Mouse (Mus musculus): Measurements from ENCODE around the gene Ear2. TPM values are rescaled to one million over a fixed set of nuclear protein-coding genes. Genes with fewer than 3 reads are reported as not detected.
"Not testable (repeated sequence)": the region's sequence is repeated elsewhere in the genome, so short reads cannot be mapped to it uniquely, and the experiment has no call there.

The Ear2 gene
- polyA plus RNA-seq (2011; ENCODE audit: insufficient read depth, insufficient read length, low replicate concordance, missing spikeins): 13.7 and 37.7 TPM in 2 replicates

GRCm38 (mm10) chr14:44102354-44102753, at the start of gene Ear2:
TSS of gene Ear2 (plus strand) at chr14:44102654.
- 60% methylated on average over 2 of the region's 2 CpGs for WGBS
- not testable (repeated sequence) for H3K27ac ChIP-seq (ENCODE audit: control insufficient read depth, insufficient read depth, low read depth, low read length, poor library complexity); H3K4me1 ChIP-seq (ENCODE audit: control insufficient read depth, insufficient read depth, low read length)
- peak within 1 kb of the TSS; percentile 27 for H3K4me3 ChIP-seq (replicated peaks; ENCODE audit: control insufficient read depth, low read depth, low read length)

- WGBS: 58% methylated on average over 1 of the region's 1 CpGs
- H3K4me3 ChIP-seq (replicated peaks; ENCODE audit: control insufficient read depth, low read depth, low read length); H3K27ac ChIP-seq (ENCODE audit: control insufficient read depth, insufficient read depth, low read depth, low read length, poor library complexity); H3K4me1 ChIP-seq (ENCODE audit: control insufficient read depth, insufficient read depth, low read length): not testable (repeated sequence)
These were observed 34.6 kb upstream of the Ear2 start for GRCm38 (mm10) chr14:44067879-44068278.

DNA sequence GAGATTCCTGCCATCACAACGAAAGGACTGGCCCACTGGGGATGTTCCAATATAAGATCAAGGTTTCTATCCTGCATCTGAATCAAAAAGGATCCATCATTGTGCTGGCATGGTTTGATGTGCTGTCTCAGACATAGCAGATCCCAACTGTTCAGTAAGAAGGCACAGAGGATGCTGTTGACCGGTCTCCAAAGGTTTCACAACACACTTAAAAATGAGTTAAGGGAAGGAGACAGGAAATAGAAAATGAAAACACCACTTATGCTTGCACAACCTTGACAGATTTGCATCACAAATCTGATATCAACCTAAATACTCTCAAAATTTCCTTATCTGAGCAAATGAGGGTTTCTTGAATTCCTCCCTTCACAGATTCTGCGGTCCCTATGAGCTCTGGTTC, 31.9 kb upstream of the Ear2 start:
- not testable (repeated sequence) for H3K27ac ChIP-seq (ENCODE audit: control insufficient read depth, insufficient read depth, low read depth, low read length, poor library complexity)

DNA sequence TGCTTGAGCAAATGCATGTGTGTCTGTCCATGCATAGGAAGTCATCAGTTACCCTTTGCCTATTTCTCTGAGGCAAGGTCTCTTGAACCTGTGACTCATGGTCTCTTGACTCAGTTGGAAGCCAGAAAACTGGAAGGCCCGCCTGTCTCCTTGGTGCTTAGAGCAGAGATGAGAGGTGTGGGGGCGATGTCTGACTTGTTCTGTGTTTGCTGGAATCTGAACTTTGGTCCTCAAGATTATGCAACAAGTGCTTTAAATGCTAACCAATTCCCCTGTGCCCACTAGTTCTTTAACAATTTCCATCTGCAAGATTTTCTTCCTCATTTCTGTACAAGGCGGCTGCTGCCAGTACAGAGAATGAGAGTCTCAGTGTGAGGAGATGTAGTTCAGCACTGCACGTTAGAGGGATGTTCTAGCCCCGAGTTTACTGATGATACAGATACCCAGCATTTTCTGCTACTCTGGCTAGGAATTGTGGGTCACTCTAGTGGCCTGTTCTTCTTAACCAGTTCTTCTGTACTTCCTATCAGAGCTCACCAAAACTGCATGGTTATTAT, 24.6 kb upstream of the Ear2 start:
- 29% methylated on average over 5 of the region's 5 CpGs for WGBS
- not testable (repeated sequence) for H3K27ac ChIP-seq (ENCODE audit: control insufficient read depth, insufficient read depth, low read depth, low read length, poor library complexity); H3K4me1 ChIP-seq (ENCODE audit: control insufficient read depth, insufficient read depth, low read length); H3K4me3 ChIP-seq (replicated peaks; ENCODE audit: control insufficient read depth, low read depth, low read length)

More for the DNA sequence above, 31.9 kb upstream of the Ear2 start:
- 76% methylated on average over 1 of the region's 3 CpGs for WGBS
- not testable (repeated sequence) for H3K4me1 ChIP-seq (ENCODE audit: control insufficient read depth, insufficient read depth, low read length); H3K4me3 ChIP-seq (replicated peaks; ENCODE audit: control insufficient read depth, low read depth, low read length)

- not testable (repeated sequence) for H3K27ac ChIP-seq (ENCODE audit: control insufficient read depth, insufficient read depth, low read depth, low read length, poor library complexity); H3K4me3 ChIP-seq (replicated peaks; ENCODE audit: control insufficient read depth, low read depth, low read length); H3K4me1 ChIP-seq (ENCODE audit: control insufficient read depth, insufficient read depth, low read length)
- WGBS: 86% methylated on average over 1 of the region's 1 CpGs
These were observed 15.9 kb upstream of the Ear2 start for GRCm38 (mm10) chr14:44086588-44086987.

DNA sequence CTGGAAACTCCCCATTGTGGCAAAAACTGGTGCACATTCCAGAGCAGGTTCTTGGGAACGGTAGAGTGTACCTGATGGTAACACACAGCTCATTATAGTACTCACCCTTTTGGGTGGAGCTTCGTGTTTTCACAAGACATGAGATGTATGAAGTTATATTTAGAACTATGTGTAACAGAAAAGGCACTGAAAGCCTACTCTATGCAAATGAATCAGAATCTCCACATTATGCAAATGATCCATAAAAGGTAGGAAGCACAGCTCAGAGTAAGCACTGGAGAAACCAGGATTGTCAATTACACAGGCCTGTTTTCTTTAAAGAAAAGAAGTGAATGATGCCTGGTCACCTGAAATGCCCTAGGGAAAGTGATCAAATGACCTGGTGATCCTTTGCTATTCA, 14.9 kb upstream of the Ear2 start:
- not testable (repeated sequence) for H3K27ac ChIP-seq (ENCODE audit: control insufficient read depth, insufficient read depth, low read depth, low read length, poor library complexity); H3K4me3 ChIP-seq (replicated peaks; ENCODE audit: control insufficient read depth, low read depth, low read length); H3K4me1 ChIP-seq (ENCODE audit: control insufficient read depth, insufficient read depth, low read length)
- WGBS: 46% methylated on average over 2 of the region's 2 CpGs

DNA sequence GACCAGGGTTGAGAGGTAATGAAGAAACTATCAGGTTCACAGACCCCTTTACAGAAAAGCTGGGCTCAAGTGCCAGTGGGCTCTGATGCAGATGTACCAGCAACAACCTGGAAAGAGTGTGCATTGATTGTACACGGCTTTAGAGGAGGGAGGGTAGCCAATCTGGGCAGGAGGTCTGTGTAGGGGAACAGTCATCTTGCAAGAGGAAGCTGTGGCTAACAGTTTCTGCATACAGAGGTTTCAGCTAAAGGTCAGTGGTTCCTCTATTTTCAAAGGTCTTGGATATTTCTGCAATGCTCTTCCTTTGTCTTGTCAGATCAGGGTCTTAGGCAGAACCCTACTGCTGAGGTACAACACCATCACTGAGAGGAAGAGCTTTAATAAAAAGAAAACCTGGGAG, 10.9 kb upstream of the Ear2 start:
- 0% methylated on average over 1 of the region's 1 CpGs for WGBS
- not testable (repeated sequence) for H3K4me3 ChIP-seq (replicated peaks; ENCODE audit: control insufficient read depth, low read depth, low read length); H3K4me1 ChIP-seq (ENCODE audit: control insufficient read depth, insufficient read depth, low read length); H3K27ac ChIP-seq (ENCODE audit: control insufficient read depth, insufficient read depth, low read depth, low read length, poor library complexity)

DNA sequence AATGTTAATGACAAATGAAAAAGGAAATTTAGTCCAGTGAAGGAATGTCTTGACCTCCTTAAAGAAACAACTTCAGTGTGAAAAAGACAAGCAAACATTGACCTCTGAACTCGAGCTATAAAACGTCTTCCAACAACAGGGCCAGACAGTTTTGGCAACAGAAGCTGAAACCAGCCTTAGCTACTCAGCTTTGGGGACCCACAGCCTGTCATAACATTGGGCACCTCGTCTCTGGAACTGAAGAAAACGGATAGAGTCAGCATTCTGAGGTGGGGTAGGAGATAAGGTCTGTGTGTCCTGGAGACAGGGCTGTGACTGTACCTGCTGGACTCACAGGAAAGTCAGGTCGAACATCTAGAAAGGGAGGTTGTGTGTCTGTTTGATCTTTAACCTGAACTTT, 8.0 kb upstream of the Ear2 start:
- H3K27ac ChIP-seq (ENCODE audit: control insufficient read depth, insufficient read depth, low read depth, low read length, poor library complexity); H3K4me1 ChIP-seq (ENCODE audit: control insufficient read depth, insufficient read depth, low read length); H3K4me3 ChIP-seq (replicated peaks; ENCODE audit: control insufficient read depth, low read depth, low read length): not testable (repeated sequence)
- WGBS: 70% methylated on average over 5 of the region's 5 CpGs

- H3K4me1 ChIP-seq (ENCODE audit: control insufficient read depth, insufficient read depth, low read length); H3K4me3 ChIP-seq (replicated peaks; ENCODE audit: control insufficient read depth, low read depth, low read length); H3K27ac ChIP-seq (ENCODE audit: control insufficient read depth, insufficient read depth, low read depth, low read length, poor library complexity): not testable (repeated sequence)
- no CpG with 5 or more reads among the region's 1 CpGs for WGBS
These were observed 2.4 kb upstream of the Ear2 start for GRCm38 (mm10) chr14:44100030-44100429.

DNA sequence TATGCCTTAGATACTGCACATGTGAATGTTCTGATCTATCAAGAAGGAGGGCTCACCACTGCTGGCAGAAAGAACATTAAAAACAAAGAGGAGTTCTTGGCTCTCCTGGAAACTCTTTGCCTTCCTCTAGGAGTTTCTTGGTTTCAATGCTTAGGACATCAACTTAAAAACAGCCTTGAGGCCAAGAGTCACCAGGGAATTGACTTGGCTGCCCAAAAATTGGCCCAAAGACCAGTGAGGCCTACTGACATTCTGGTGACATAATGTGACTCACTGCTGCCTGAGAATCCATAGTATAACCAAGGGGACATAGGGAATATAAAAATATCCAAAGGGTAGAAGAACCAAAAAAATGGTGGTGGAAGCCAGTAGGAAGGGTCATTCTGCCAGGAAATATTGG, 8.5 kb downstream of the Ear2 start:
- Histone ChIP-seq H3K4me3 (replicated peaks; ENCODE audit: control insufficient read depth, low read depth, low read length) (no peak overlapping the region), H3K27ac (ENCODE audit: control insufficient read depth, insufficient read depth, low read depth, low read length, poor library complexity) (no peak overlapping the region), H3K4me1 (ENCODE audit: control insufficient read depth, insufficient read depth, low read length) (no peaks in the 10 kb centered on the region)
- TF ChIP-seq POLR2A (IDR thresholded peaks at IDR 0.05; ENCODE audit: borderline replicate concordance, control insufficient read depth, low read depth, low read length): no peak
- TF ChIP-seq CTCF (IDR thresholded peaks at IDR 0.05; ENCODE audit: control insufficient read depth, insufficient read depth, low read length): no peak

DNA sequence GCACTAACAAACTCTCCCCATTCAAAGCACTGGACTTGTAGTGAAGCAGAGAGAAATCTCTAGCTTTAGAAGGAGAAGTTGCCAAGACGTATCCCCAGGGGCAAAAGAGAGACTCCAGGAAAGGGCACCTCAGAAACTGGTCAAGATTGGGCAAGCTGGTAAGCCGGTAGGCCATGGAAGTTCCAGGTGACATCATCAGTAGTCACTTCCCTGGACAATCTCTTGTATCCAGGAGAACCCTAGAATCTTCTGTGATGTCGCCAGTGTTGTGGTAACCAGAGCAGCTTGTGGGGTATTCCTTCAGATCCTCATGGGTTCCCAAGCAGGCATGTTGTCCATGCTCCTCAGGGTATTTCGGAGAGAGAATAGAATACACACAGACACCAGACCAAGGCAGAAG, 21.1 kb downstream of the Ear2 start, which contains the start of gene Gm3327:
Gm3327 (plus strand) TSS at position 301 of the 400 bp plus-strand sequence.
- not testable (repeated sequence) for H3K27ac ChIP-seq (ENCODE audit: control insufficient read depth, insufficient read depth, low read depth, low read length, poor library complexity); H3K4me3 ChIP-seq (replicated peaks; ENCODE audit: control insufficient read depth, low read depth, low read length); H3K4me1 ChIP-seq (ENCODE audit: control insufficient read depth, insufficient read depth, low read length)
- WGBS: 68% methylated on average over 3 of the region's 4 CpGs

Other genes starting within 250 kb of the Ear2 start
- gene Ear1, start 227.1 kb upstream of the Ear2 start, polyA plus RNA-seq (2011; ENCODE audit: insufficient read depth, insufficient read length, low replicate concordance, missing spikeins): 3.0 and 22.3 TPM in 2 replicates
- not detected in 2 replicates for gene Ear10, start 179.1 kb upstream of the Ear2 start, polyA plus RNA-seq (2011; ENCODE audit: insufficient read depth, insufficient read length, low replicate concordance, missing spikeins)
- 1.5 and 4.8 TPM in 2 replicates for gene Gm8113, start 177.3 kb upstream of the Ear2 start, polyA plus RNA-seq (2011; ENCODE audit: insufficient read depth, insufficient read length, low replicate concordance, missing spikeins)
- not detected in 2 replicates for gene Ang5, start 145.6 kb upstream of the Ear2 start, polyA plus RNA-seq (2011; ENCODE audit: insufficient read depth, insufficient read length, low replicate concordance, missing spikeins)
- gene Ang6, start 100.4 kb upstream of the Ear2 start, polyA plus RNA-seq (2011; ENCODE audit: insufficient read depth, insufficient read length, low replicate concordance, missing spikeins): not detected in 2 replicates
- not detected in 2 replicates for gene Gm3327, start 21.2 kb downstream of the Ear2 start, polyA plus RNA-seq (2011; ENCODE audit: insufficient read depth, insufficient read length, low replicate concordance, missing spikeins)
- not detected in 2 replicates for gene Gm8212, start 95.0 kb downstream of the Ear2 start, polyA plus RNA-seq (2011; ENCODE audit: insufficient read depth, insufficient read length, low replicate concordance, missing spikeins)
- not detected in 2 replicates for gene 4930503E14Rik, start 110.6 kb downstream of the Ear2 start, polyA plus RNA-seq (2011; ENCODE audit: insufficient read depth, insufficient read length, low replicate concordance, missing spikeins)
- gene Gm8220, start 182.9 kb downstream of the Ear2 start, polyA plus RNA-seq (2011; ENCODE audit: insufficient read depth, insufficient read length, low replicate concordance, missing spikeins): not detected in 2 replicates
- not detected in 2 replicates for gene Gm5930, start 235.9 kb downstream of the Ear2 start, polyA plus RNA-seq (2011; ENCODE audit: insufficient read depth, insufficient read length, low replicate concordance, missing spikeins)